Mouse (Mus musculus) frontal cortex, adult 2 months (tissue): Measurements from ENCODE around the gene Lyl1. TPM values are rescaled to one million over a fixed set of nuclear protein-coding genes. Genes with fewer than 3 reads are reported as not detected.

ENCODE experiments used
- DNase-seq, 2 experiments: peaks; one replicate each; pipeline ENCODE4 v3.0.0; 2022; ENCODE audit warnings: low spot score in 1 of 2; ENCODE audit errors: extremely low spot score in 1 of 2
- polyA plus RNA-seq: library from polyadenylated mRNA; depleted of rRNA; stranded (reverse); fragments of >200 nt; gene quantifications from 2 replicates; pipeline ENCODE4 v1.2.3, GENCODE M21; 2012

The Lyl1 gene
- polyA plus RNA-seq, 1 experiment, result 4.1 TPM

- no peak for DNase-seq
Observed at GRCm38 (mm10) chr8:84702561-84702960, 1.3 kb downstream of the Lyl1 start.

DNA sequence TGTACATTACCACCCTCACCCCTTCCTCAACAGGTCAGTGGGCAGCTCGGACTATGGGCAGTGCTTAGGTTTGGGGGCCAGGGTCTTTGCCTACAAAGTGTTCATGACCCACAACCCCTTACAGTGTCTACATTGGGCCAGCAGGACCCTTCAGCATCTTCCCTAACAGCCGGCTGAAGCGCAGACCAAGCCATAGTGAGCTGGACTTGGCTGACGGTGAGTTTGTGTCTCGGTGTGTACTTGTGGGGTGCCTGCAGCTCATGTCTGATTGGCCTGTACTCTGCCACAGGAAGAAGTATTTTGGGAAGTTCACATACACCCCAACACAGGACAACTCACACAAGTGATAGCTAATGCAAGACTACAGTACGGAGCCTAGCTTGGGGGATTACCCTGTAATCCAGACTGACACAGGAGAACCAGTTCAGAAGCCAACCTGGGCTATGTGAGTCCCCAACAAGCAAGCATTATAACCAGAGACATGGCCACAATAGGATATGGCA, 1.8 kb downstream of the Lyl1 start:
- no peak for DNase-seq

- no peak for DNase-seq
Observed at GRCm38 (mm10) chr8:84703466-84704249, 2.4 kb downstream of the Lyl1 start.

DNA sequence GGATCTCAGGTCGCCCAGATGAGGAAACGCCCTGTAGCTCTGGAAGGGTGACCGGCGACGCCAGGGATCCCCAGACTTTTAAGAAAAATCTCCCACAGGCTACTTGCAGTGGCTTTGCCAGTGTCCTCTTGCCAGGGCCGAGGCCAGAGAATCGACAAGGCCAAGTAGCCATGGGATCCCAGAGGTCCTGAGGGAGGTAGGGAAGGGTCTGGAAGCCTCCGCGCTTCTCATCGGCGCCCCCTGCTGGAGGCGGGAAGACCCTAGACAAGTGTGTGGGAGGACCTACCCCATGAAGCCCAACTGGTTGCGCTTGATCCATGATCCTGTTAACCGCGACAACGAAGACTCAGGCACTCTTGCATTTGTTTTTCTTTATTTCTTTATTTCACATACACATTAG, 3.1 kb downstream of the Lyl1 start:
- peak in 1 of 2 experiments; percentile 72 for DNase-seq

DNA sequence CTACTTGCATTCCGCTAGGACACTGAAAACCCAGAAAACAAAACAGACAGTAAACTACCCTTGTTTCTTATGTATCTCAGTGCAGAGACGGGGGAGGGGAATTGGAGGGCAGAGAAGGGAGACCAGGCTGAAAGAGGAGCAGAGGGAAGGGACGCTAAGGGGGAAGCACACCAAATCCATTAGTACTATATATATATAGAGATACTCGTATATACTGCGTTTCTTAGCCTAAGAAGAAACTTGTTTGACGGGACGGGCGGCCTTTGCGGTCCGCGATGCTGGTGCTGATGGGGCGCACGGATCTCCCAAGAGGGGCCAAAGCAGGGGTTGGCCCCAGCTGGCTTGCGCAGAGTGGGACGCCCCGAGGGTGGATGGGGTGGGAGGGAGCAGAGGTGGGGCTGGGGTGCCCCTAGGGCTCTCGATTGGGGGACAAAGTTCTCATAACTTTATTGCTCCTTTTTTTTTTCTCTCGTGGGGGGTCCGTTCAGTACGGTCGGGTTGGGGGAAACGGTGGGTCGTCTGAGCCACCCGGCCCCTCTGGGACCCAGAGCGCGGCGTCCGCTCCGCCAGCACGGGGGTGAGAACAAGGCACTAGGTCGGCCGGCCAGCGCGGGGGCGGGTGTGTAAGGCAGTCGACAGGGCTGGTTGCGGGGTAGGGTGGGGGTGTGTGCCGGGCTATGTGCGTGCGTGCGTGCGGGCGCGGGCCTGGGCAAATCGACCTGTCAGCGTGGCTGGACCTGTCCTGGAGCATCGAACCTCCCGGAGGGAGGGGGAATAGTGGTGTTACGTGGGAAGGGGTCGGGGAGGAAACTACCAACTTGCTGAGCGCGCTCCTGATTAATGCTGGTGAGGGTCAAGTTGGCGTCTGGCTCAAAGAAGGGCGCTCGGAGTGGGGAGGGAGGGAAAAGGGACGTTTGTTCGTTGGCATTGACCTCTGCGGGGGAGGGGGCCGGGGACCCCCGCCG, 3.9 kb downstream of the Lyl1 start:
- no peak for DNase-seq

DNA sequence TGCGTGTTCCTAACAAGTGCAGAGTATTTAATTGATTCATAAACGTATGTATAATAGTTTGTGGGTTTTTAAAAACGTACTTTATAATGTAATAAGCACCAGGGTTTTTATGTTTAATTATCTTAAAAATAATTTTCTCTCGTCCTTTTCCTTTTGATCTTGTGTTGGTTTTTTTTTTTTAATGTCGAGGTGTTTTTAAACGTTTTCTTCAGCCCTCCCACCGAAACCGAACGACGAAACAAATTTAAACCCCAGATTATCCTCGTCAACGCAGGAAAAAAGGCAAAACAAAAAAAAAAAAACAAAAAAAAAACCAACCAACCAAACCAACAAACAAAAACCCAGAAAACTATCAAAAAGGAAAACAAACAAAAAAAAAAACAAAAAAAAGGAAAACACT, 4.7 kb downstream of the Lyl1 start:
- no peak for DNase-seq

DNA sequence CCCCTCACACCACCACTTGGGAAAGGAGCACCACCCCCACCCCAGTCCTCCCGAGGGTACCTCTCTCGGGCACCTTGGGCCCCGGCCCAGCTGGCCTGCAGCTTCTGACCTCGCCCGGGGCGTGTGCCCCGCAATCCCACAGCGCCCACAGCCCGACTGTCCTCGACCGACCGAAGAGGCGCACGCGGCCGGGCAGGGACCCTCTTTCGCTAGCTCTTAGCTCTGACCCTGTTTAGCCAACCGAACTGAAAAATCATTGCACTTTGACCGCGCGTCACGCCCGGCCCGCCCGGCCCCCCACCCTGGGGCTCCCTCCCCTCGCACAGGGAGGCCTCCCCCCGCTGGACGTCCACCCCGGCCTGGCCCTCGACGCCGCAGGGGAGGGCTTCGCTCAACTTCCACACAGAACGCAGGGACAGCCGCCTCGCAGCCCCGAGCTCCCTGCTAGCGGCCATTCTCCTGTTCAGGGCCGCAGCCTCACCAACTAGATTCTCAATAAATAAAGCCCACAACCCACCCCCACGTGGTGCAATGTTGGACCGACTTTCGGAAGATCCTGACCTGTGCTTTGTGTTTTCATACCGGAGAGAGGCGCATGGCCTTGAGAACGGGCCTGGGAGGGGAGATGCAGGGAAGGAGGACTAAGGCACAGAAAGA, 5.5 kb downstream of the Lyl1 start:
- no peak for DNase-seq

GRCm38 (mm10) chr8:84707267-84707883, 6.1 kb downstream of the Lyl1 start:
- DNase-seq, result no peak

DNA sequence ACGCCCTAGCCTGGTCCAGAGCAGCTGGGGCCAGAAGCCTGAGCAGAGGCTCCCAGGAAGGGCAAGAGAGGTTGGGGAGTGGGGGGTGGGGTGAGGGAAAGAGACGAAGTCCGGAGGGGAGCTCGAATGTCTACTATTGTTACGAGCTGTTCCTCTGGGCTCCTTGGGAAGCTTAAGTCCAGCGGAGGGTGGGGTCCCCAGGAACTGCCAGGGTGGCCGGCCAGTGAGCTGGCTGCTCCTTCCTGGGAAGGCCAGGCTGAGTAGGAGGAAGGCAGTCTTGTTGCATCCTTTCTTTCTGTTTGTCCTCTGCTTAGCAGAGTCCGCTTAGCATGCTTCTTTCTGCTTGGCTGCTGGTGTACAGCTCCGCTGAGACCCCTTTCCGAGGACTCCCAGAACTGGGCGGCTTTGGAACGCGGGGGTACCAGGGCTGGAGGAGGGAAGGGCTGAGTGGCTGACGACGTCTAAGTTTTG, 6.8 kb downstream of the Lyl1 start:
- no peak for DNase-seq

DNA sequence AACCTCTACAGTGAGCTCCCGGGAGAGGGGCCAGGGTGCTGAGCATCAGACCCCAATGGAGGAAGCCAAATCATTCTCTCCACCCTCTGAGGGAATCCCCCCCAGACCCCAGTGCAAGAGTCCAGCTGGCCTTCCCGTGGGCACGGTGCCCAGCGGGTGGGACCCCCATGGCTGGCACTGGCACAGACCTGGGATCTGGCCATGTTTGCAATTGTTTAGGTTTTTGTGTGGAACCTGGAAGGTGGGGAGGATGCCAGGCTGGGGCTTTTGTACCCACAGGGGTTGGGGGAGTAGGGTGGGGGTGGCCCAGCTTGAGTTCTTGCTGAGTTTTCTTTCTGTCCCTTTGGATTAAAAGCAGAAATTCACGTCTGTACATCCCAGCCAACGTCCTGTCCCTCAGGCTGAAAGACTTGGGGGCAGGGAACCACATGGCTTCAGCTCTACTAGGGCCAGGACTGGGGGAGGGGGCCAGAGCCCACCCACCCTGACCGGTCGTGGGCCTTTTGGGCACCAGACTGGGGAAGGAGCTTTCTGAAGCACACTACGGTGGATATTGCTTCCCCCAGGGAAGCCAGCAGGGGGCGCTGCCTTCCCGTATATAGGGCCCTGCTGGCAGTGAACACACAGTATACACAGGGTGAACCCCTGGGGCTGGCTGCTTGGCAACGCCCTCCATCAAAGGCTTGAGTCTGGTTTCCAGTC, 7.7 kb downstream of the Lyl1 start:
- peak in 1 of 2 experiments; percentile 90 for DNase-seq

- no peak for DNase-seq
Observed at GRCm38 (mm10) chr8:84709931-84710330, 8.7 kb downstream of the Lyl1 start.

DNA sequence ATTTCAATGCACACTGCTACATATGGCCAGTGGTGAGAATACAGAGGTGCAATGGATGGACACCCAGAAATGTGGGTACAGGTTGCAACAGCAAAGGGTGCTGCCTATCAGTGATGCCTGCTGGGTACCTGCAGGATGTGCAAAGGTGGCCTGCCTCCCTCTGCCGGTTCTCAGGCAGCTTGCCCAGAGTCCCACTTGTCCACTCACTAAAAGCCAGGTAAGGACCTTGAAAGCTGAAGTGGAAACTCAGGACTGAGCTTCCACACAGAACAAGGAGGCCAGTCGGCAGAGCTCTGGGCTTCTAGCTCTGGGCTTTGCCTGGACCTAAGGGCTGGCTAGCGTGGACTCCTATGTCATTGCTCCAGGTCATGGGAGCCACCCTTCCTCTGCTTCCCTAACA, 10.1 kb downstream of the Lyl1 start:
- no peak for DNase-seq

- DNase-seq, result no peak
Observed at GRCm38 (mm10) chr8:84711933-84712758, 10.9 kb downstream of the Lyl1 start.

DNA sequence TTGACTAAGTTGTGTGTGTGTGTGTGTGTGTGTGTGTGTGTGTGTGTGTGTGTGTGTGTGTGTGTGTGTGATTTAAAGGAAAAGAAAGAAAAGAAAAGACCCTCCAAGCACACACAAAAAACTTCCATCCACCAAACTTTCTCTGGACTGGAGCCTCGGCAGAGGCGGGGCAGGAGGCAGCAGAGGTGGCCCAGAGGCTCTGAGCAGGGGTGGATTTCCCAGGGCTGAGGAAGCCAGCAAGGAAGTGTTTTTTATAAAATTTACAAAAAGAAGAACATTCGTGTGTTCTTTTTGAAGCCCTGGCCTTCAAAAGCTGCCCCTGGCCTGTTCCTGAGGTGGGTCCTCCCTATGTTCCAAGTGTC, 11.5 kb downstream of the Lyl1 start:
- DNase-seq, result no peak

- DNase-seq, result no peak
Observed at GRCm38 (mm10) chr8:84713381-84713780, 12.1 kb downstream of the Lyl1 start.

DNA sequence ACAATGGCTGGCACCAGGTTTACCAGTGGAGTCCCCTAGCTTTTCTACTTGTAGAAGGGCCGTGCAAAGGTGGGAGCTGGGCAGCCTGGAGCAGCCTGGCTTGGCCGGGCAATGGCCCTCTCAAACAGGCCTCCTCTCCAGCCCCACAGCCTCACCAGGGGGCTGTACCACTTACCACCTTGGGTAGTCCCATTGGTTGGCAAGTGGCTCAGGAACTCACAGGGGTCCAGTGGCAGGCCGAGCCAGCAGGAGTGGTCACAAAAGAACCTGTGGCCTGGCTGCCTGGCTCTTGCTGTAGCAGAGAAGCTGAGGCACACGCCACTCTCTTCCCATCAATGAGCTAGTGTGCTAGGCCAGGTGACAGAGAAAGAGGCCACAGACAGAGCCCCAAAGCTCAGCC, 12.9 kb downstream of the Lyl1 start:
- DNase-seq, result no peak

- no peak for DNase-seq
Observed at GRCm38 (mm10) chr8:84715893-84716468, 14.7 kb downstream of the Lyl1 start.

DNA sequence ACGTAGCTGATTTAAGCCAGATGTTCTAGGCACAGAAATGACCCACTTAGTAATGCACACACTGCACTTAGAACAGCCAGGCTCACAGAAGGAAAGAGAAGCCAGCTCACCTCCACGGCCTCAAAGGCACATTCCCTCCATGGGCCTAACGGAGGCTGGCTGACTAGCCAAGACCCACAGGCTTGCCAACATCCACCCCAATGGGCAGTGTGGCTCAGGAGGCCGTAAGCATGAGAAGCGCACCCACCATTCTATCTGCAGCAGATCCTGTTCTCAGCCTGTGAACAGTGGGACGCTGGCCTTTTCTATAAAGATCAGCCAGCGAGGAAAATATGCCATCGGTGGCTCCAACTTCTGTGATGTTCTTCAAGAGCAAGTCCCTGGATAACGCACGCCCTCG, 15.5 kb downstream of the Lyl1 start:
- DNase-seq, result no peak

- no peak for DNase-seq
Observed at GRCm38 (mm10) chr8:84718476-84718875, 17.2 kb downstream of the Lyl1 start.
